Mouse (Mus musculus): ENCODE measurements at regions not wholly inside any gene's neighbourhood (a gene's known extent, or its start where the extent isn't known, plus 50 kb on each side); places are given as distances from the start of the nearest gene placed in this dataset.

DNA sequence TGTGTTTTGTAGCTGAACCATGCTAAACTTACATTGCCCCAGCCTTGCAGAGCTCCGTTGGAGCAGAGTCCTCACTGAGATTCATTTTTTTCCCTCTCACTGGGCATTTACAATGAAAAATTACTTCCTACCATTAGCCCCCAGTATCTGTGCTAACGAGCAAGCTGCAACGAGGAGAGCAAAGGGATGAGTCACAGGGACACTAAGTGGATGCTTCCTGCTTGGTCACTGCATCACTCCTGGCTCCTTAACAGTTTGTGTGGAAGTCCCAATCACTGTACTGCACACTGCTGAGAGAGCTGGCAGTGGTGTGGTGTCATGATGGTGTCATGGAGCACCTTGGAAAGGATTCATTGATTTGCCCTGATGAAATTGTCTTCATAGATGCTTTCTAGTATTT is 434.9 kb downstream of the Bckdhb start:
- Histone ChIP-seq H3K4me1 (ENCODE audit: control insufficient read depth, insufficient read depth, low read length) (no peaks in the 10 kb centered on the region), H3K27ac (ENCODE audit: control insufficient read depth, insufficient read depth, low read depth, low read length, poor library complexity) (no peak overlapping the region), H3K4me3 (replicated peaks; ENCODE audit: control insufficient read depth, low read depth, low read length) (no peak overlapping the region)
- TF ChIP-seq CTCF (IDR thresholded peaks at IDR 0.05; ENCODE audit: control insufficient read depth, insufficient read depth, low read length), result no peak
- TF ChIP-seq POLR2A (IDR thresholded peaks at IDR 0.05; ENCODE audit: borderline replicate concordance, control insufficient read depth, low read depth, low read length), result no peak
- 38% methylated on average over 3 of the region's 3 CpGs for WGBS

GRCm38 (mm10) chr9:84360484-84360883 is 435.5 kb downstream of the Bckdhb start:
- Histone ChIP-seq H3K27ac (ENCODE audit: control insufficient read depth, insufficient read depth, low read depth, low read length, poor library complexity) (no peak overlapping the region), H3K4me3 (replicated peaks; ENCODE audit: control insufficient read depth, low read depth, low read length) (no peak overlapping the region), H3K4me1 (ENCODE audit: control insufficient read depth, insufficient read depth, low read length) (no peaks in the 10 kb centered on the region)
- WGBS, result 77% methylated on average over 4 of the region's 4 CpGs
- TF ChIP-seq CTCF (IDR thresholded peaks at IDR 0.05; ENCODE audit: control insufficient read depth, insufficient read depth, low read length) (no peak), POLR2A (IDR thresholded peaks at IDR 0.05; ENCODE audit: borderline replicate concordance, control insufficient read depth, low read depth, low read length) (no peak)

- H3K27ac ChIP-seq (ENCODE audit: control insufficient read depth, insufficient read depth, low read depth, low read length, poor library complexity), result no peak overlapping the region
- 83% methylated on average over 5 of the region's 5 CpGs for WGBS
- no peaks in the 10 kb centered on the region for H3K4me1 ChIP-seq (ENCODE audit: control insufficient read depth, insufficient read depth, low read length)
- no peak overlapping the region for H3K4me3 ChIP-seq (replicated peaks; ENCODE audit: control insufficient read depth, low read depth, low read length)
- TF ChIP-seq CTCF (IDR thresholded peaks at IDR 0.05; ENCODE audit: control insufficient read depth, insufficient read depth, low read length) (no peak), POLR2A (IDR thresholded peaks at IDR 0.05; ENCODE audit: borderline replicate concordance, control insufficient read depth, low read depth, low read length) (no peak)
These were observed 438.5 kb downstream of the Bckdhb start for GRCm38 (mm10) chr9:84363478-84363877.

DNA sequence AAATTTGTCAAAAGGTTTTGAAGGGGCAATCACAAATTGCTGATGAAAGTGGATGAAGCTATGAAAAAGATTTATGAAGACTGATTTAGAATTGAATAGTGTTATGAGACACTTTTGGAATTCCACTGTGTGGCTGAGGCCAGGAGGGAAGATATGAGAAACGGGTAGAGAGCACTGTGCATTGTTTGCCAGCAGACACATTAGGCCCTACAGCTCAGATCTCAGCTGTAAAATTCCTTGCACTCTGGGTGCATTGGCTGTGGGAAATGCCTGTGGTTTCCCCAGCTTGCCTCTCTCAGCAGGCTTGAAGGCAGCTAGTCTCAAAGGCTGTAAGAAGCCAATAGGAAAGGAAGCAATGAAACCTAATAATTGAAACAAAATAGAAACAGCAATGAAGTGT is 444.3 kb downstream of the Bckdhb start:
- no peaks in the 10 kb centered on the region for H3K4me1 ChIP-seq (ENCODE audit: control insufficient read depth, insufficient read depth, low read length)
- H3K27ac ChIP-seq (ENCODE audit: control insufficient read depth, insufficient read depth, low read depth, low read length, poor library complexity), result no peak overlapping the region
- 57% methylated on average over 1 of the region's 1 CpGs for WGBS
- no peak overlapping the region for H3K4me3 ChIP-seq (replicated peaks; ENCODE audit: control insufficient read depth, low read depth, low read length)
- TF ChIP-seq POLR2A (IDR thresholded peaks at IDR 0.05; ENCODE audit: borderline replicate concordance, control insufficient read depth, low read depth, low read length), result no peak
- TF ChIP-seq CTCF (IDR thresholded peaks at IDR 0.05; ENCODE audit: control insufficient read depth, insufficient read depth, low read length), result no peak

- Histone ChIP-seq H3K27ac (ENCODE audit: control insufficient read depth, insufficient read depth, low read depth, low read length, poor library complexity) (no peak overlapping the region), H3K4me3 (replicated peaks; ENCODE audit: control insufficient read depth, low read depth, low read length) (no peak overlapping the region), H3K4me1 (ENCODE audit: control insufficient read depth, insufficient read depth, low read length) (no peaks in the 10 kb centered on the region)
- TF ChIP-seq POLR2A (IDR thresholded peaks at IDR 0.05; ENCODE audit: borderline replicate concordance, control insufficient read depth, low read depth, low read length) (no peak), CTCF (IDR thresholded peaks at IDR 0.05; ENCODE audit: control insufficient read depth, insufficient read depth, low read length) (no peak)
- 3% methylated on average over 4 of the region's 4 CpGs for WGBS
These were observed 445.3 kb downstream of the Bckdhb start for GRCm38 (mm10) chr9:84370260-84370659.

DNA sequence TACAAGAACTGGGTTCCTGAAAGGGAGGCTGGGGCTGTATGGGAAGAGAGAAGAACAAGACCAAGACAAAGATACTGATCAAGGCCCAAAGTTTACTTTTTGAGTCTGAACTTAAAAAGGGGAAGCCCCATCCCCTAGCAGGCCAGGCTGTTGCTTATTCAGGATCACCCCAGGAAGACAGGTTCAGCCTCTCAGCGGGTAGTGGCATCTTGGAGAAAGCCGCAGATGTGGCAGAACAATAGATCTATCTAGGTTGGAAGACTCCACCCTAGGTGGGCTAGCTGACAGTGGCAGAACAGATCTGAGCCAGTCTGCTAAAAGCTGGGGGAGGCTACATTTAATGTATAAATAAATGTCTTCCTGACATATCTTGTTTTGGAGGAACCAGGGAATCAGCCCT is 450.8 kb downstream of the Bckdhb start:
- Histone ChIP-seq H3K4me1 (ENCODE audit: control insufficient read depth, insufficient read depth, low read length) (no peaks in the 10 kb centered on the region), H3K27ac (ENCODE audit: control insufficient read depth, insufficient read depth, low read depth, low read length, poor library complexity) (no peak overlapping the region), H3K4me3 (replicated peaks; ENCODE audit: control insufficient read depth, low read depth, low read length) (no peak overlapping the region)
- TF ChIP-seq POLR2A (IDR thresholded peaks at IDR 0.05; ENCODE audit: borderline replicate concordance, control insufficient read depth, low read depth, low read length), result no peak
- TF ChIP-seq CTCF (IDR thresholded peaks at IDR 0.05; ENCODE audit: control insufficient read depth, insufficient read depth, low read length), result no peak
- WGBS, result 81% methylated on average over 2 of the region's 2 CpGs

DNA sequence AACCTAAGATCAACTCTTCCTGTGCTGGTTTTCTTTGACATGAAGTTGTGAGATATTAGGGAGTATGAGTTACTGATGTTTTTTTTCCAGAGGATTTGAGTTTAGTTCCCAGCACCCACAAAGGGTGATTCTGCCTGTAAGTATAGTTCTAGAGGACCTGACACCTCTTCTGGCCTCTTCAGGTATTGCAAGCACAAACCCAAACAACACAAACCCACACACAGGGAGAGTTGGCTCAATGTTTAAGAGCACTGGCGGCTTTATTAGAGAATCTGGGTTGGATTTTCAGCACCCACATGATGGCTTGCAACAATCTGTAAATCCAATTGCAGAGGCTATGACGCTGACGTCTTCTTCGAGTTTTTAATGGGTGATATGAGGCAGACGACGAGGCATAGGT is 451.7 kb downstream of the Bckdhb start:
- H3K4me3 ChIP-seq (replicated peaks; ENCODE audit: control insufficient read depth, low read depth, low read length), result no peak overlapping the region
- WGBS, result 85% methylated on average over 6 of the region's 6 CpGs

GRCm38 (mm10) chr9:84381942-84382341 is 457.0 kb downstream of the Bckdhb start:
- Histone ChIP-seq H3K4me3 (replicated peaks; ENCODE audit: control insufficient read depth, low read depth, low read length) (no peak overlapping the region), H3K4me1 (ENCODE audit: control insufficient read depth, insufficient read depth, low read length) (no peaks in the 10 kb centered on the region), H3K27ac (ENCODE audit: control insufficient read depth, insufficient read depth, low read depth, low read length, poor library complexity) (no peak overlapping the region)
- no peak for TF ChIP-seq CTCF (IDR thresholded peaks at IDR 0.05; ENCODE audit: control insufficient read depth, insufficient read depth, low read length)
- TF ChIP-seq POLR2A (IDR thresholded peaks at IDR 0.05; ENCODE audit: borderline replicate concordance, control insufficient read depth, low read depth, low read length), result no peak

More for the DNA sequence above, 451.7 kb downstream of the Bckdhb start:
- Histone ChIP-seq H3K27ac (ENCODE audit: control insufficient read depth, insufficient read depth, low read depth, low read length, poor library complexity) (no peak overlapping the region), H3K4me1 (ENCODE audit: control insufficient read depth, insufficient read depth, low read length) (no peaks in the 10 kb centered on the region)
- no peak for TF ChIP-seq POLR2A (IDR thresholded peaks at IDR 0.05; ENCODE audit: borderline replicate concordance, control insufficient read depth, low read depth, low read length)
- no peak for TF ChIP-seq CTCF (IDR thresholded peaks at IDR 0.05; ENCODE audit: control insufficient read depth, insufficient read depth, low read length)

GRCm38 (mm10) chr9:84389831-84390230 is 464.9 kb downstream of the Bckdhb start:
- TF ChIP-seq CTCF (IDR thresholded peaks at IDR 0.05; ENCODE audit: control insufficient read depth, insufficient read depth, low read length) (no peak), POLR2A (IDR thresholded peaks at IDR 0.05; ENCODE audit: borderline replicate concordance, control insufficient read depth, low read depth, low read length) (no peak)
- Histone ChIP-seq H3K4me3 (replicated peaks; ENCODE audit: control insufficient read depth, low read depth, low read length) (no peak overlapping the region), H3K4me1 (ENCODE audit: control insufficient read depth, insufficient read depth, low read length) (no peaks in the 10 kb centered on the region), H3K27ac (ENCODE audit: control insufficient read depth, insufficient read depth, low read depth, low read length, poor library complexity) (no peak overlapping the region)
- WGBS, result 88% methylated on average over 3 of the region's 3 CpGs
